Mouse (Mus musculus) embryo, embryonic 10.5 days (tissue): ENCODE results near the gene Mob2.
A peak's percentile ranks its signal among the peaks of the same experiment; 100 is the strongest.

Experiments used
- DNase-seq: peaks from one replicate; pipeline ENCODE4 v3.0.0-alpha.2; 2015; ENCODE audit warnings: low spot score

Gene Mob2

DNA sequence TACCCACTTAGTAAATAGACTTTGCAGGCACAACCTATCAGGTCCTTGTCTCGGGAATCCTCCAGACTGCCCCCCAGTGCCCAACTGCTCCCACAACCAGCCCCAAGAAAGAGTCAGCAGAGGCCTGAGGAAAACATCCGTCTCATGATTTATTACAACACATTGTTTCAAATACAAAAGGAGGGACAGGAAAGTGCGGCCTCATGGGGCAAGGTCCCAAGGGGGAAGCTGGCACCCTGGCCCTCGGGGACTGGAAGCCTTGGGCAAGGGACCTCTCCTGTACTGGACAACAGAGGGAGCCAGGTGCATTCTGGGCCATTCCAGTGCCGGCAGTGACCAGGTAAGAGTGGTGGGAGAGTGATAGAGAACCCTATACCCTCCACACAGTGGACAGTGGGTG lies 18.5 kb upstream of the Mob2 start:
- no peak for DNase-seq

GRCm38 (mm10) chr7:142077138-142077537 lies 16.3 kb upstream of the Mob2 start:
- DNase-seq: no peak

- no peak for DNase-seq
Measured at GRCm38 (mm10) chr7:142074146-142074886, 13.5 kb upstream of the Mob2 start.

DNA sequence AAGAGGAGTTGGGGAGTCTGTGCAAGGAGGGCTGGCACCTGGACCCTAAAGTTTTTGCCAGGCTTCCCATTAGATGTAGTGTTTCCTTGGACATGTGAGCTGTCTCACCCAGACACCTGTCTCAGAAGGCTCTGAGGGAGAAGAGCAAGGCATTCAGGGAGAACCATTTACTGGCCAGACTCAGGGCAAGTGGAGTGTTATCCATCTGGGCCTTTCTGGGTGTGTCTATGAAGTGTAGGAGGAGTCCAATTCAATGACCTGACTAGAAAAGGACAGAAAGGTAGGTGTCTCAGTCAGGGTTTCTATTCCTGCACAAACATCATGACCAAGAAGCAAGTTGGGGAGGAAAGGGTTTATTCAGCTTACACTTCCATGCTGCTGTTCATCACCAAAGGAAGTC lies 10.9 kb upstream of the Mob2 start:
- no peak for DNase-seq

DNA sequence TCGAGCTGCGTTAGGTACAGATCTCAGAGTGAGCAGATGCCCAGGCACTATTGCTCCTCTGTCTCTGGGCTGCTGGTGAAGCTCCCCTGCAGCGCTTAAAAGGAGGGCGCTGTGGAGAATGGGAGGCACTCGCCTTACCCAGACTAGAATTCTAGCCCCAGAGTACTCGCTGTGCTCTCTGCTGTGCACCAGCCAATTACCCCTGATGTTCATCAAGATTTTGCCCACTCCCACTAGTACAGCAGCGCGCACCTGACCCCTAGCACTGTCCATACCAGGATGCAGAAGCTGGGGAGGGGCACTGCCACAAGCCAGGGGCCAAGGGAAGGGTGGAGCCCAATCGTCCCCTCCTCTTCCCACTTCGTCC lies 10.3 kb upstream of the Mob2 start:
- no peak for DNase-seq

GRCm38 (mm10) chr7:142070458-142071211 lies 9.8 kb upstream of the Mob2 start:
- DNase-seq: peak; percentile 76

- DNase-seq: no peak
Measured at GRCm38 (mm10) chr7:142068429-142068828, 7.6 kb upstream of the Mob2 start.

DNA sequence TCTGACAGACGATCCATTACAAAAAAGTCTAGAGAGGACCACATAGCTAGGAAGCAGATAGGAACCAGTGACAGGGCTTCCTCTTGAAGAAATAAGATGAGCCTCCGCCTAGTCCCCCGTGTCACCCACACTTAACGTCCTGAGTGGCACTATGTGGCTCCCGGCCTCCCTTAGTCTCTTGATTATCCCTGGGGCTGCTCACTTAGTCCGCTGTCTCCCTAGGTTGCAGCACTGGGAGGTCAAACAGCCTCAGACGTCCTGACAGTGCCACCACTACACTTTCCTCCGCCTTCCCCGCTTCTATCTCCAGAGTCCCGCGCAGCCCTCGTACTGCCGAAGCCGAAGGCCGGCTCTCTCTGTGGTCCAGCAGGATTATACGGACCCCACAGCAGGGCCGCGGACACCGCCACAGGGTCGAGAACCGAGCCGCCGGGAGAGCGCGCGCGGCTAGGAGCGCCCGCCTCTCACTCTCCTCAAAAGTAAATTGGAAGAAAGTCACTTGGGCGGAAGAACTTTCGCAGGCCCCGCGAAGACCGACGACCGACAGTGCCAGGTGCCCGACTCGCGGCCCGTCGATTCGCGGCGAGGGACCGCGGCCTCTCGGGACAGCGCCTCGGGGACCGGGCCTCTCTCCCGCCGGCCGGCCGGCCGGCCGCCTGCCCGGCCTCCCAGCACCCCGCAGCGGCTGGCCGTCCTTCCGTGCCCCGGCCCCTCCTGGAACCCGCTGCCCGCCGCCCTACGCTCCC lies 507 bp downstream of the Mob2 start:
- DNase-seq: peak; percentile 13

GRCm38 (mm10) chr7:142059024-142059423 lies 1.8 kb downstream of the Mob2 start:
- DNase-seq: no peak

DNA sequence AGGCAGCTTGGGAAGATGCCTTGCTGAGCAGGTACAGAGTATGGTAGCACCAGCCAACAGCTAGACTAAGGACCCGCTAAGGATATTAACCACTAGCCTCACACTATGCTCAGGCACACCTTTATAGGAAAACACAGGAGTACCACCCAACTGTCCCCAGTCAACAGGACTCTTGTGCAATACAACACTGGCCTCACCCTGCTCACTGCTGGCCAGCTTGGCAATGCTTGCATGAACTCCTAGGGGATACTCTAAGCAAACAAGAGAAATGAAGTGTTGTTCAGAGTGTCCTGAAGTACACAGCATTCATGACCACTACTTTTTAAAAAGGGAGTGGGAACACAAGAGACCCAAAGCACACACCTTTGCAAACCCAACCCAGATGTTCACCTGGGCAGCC lies 3.7 kb downstream of the Mob2 start:
- DNase-seq: no peak

DNA sequence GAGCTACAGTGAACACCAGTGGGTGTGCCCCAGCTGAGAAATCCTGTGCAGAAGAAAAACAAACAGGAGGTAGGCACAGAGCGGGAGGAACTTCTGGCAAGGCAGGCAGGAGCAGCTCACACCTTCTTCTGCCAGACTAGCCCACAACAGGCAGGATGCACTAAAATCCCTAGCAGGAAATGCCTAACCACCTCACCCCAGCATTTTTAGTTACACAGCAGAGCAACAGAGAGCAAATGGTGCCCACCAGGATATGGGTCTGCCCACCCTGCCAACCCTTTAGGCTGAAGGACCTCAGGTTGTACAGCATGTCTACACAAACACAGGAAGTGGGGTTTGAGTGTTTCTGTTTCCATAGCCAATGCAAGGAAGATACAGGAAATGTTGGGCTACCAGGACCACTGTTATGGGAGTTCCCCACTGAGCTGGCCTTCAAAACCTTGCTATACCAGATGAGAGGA lies 4.2 kb downstream of the Mob2 start:
- no peak for DNase-seq

- no peak for DNase-seq
Measured at GRCm38 (mm10) chr7:142055431-142055830, 5.4 kb downstream of the Mob2 start.

DNA sequence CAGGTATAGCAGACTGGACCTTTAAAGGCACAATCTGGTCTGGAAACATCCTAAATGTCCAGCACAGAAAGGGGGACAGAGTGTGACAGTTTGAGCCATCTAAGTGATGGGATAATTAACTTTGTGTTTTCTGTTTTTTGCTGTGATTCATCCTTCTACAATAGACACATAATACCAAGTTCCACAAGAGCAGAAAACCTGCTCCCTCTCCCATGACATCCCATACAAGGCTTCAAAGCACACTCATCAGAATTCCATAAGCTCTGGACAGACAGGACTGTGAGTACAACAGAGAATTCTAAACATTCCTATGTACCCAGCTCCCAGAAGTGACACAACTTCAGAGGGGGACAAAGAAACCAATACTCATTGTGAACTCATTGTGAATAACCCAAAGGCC lies 10.3 kb downstream of the Mob2 start:
- no peak for DNase-seq

GRCm38 (mm10) chr7:142045932-142046331 lies 14.9 kb downstream of the Mob2 start:
- no peak for DNase-seq

- peak; percentile 22 for DNase-seq
Measured at GRCm38 (mm10) chr7:142045344-142045743, 15.5 kb downstream of the Mob2 start.

DNA sequence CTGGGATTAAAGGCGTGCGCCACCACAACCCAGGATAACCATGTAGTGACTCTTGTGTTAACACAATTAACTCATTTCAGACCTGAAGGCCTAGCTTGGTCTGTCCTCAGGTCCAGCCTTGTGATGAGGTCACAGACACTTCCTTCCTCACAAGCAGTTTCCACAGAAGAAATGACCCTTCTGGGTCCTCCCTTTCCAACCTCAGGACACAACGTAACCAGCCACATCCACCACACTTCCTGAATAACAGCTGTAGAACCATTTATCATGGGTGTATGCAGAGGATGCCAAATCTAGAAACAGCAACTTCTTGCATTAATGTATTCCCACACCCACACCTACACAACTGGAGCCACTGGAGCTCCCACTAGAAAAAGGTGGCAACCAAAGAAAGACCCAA lies 20.1 kb downstream of the Mob2 start:
- no peak for DNase-seq

- peak; percentile 78 for DNase-seq
Measured at GRCm38 (mm10) chr7:142037553-142038170, 23.2 kb downstream of the Mob2 start.

GRCm38 (mm10) chr7:142035048-142035811 lies 25.6 kb downstream of the Mob2 start:
- no peak for DNase-seq

DNA sequence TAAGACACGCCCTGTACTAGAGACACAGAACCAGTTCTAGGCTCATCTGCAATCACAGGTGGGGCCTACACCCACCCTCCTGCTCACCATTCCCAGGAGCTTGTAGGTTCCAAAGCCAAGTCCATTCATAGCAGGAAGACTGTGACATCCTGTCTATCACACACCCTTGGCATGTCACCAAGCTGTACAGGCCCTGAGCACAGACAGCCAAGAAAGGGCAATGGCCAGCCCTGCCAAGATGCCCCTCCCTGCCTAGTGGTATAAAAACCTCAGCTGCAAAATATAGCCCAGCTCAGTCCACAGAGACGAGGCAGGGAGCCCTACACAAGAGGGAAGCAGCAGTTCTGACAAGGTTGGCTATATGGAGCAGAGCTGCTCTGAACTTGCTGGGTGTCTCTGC lies 26.7 kb downstream of the Mob2 start:
- no peak for DNase-seq

DNA sequence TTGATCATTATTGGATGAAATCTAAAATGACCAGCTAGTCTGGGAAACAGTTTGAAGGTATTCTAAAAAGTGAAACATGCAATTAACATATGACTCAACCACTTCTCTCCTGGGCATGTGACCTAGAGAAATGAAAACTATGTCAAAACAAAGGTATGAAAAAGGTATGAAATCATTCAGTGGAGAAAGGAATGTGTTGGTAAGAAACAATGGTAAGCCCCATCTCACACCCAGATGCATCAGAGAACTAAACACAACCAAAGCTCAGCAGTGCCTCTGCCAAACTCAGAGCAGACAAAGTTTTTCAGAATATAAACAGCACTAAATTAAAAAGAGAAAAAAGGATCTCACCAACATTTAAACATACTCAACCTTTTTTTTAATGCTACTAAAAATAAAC lies 30.8 kb downstream of the Mob2 start:
- DNase-seq: no peak

- no peak for DNase-seq
Measured at GRCm38 (mm10) chr7:142025926-142026325, 34.9 kb downstream of the Mob2 start.

GRCm38 (mm10) chr7:142025196-142025595 lies 35.7 kb downstream of the Mob2 start:
- no peak for DNase-seq
